8 mouse cellular contexts compared by ENCODE assay signal in the genomic region with DNA sequence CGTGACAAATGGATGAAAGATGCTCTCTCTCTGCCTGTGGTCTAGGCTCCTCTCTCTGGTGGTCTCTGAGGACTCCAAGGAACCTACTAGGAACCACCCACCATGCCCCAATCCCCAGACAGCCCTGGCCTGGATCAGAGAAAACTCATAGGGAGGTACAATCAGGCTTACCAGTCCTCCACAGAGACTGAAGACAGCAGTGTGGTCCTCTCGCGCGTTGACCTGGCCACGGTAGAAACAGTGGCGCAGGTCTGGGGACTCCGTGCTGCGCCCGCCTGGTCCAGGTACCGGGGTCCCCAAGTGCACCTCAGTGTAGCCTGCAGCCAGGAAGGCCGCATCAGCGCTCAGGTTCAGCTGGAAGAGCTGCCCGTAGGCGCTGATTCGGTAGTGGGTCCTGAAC.
DNase-seq lines count a peak whose midpoint lies in the region; ATAC-seq and TF ChIP-seq lines count a peak whose summit lies in the region.

No protein-coding gene starts in this region.

- H3K4me2 ChIP-seq in forebrain, postnatal 0 days (ENCODE audit: low read depth), result peak overlapping the region; percentile 99

- H3K27ac ChIP-seq in forebrain, postnatal 0 days (ENCODE audit: low read depth, low read length), result no peak overlapping the region
- H3K27ac ChIP-seq in midbrain, embryonic 10.5 days (replicated peaks), result peak overlapping the region; percentile 90; the same call in 1 of the 2 replicates

- WGBS in forebrain, postnatal 0 days, result 7% methylated on average over 15 of the region's 15 CpGs
- 7% methylated on average over 15 of the region's 15 CpGs for WGBS in midbrain, embryonic 10.5 days

- H3K9ac ChIP-seq in forebrain, postnatal 0 days, result peak overlapping the region; percentile 66

- 0 out of 2 replicates have a peak, but pooled peaks cover 3% of the 10 kb centered on the region for H3K27me3 ChIP-seq in forebrain, postnatal 0 days (ENCODE audit: insufficient read depth, low read length)
- H3K27me3 ChIP-seq in midbrain, embryonic 10.5 days (ENCODE audit: low read depth, poor library complexity, severe bottlenecking), result peaks cover 41% of the 10 kb centered on the region

- H3K9me3 ChIP-seq in forebrain, postnatal 0 days (ENCODE audit: low read length), result no peaks in the 10 kb centered on the region
- H3K9me3 ChIP-seq in midbrain, embryonic 10.5 days (replicated peaks), result no peaks in the 10 kb centered on the region

- H3K4me1 ChIP-seq in forebrain, postnatal 0 days (ENCODE audit: insufficient read depth), result peaks cover 5% of the 10 kb centered on the region; the same call in 1 of the 2 replicates
- H3K4me1 ChIP-seq in midbrain, embryonic 10.5 days, result peaks cover 31% of the 10 kb centered on the region

- H3K4me3 ChIP-seq in forebrain, postnatal 0 days (ENCODE audit: low read depth, low read length), result peak overlapping the region; percentile 66
- peak overlapping the region; percentile 83 for H3K4me3 ChIP-seq in midbrain, embryonic 10.5 days

- no peak for ATAC-seq in forebrain, postnatal 0 days

- H3K36me3 ChIP-seq in forebrain, postnatal 0 days (ENCODE audit: insufficient read depth), result no peaks in the 10 kb centered on the region
- peaks cover 5% of the 10 kb centered on the region; the same call in 1 of the 2 replicates for H3K36me3 ChIP-seq in midbrain, embryonic 10.5 days

- intact Hi-C loops in heart, postnatal 36 days (cut with DNase I), result no loop called here

- TF ChIP-seq CTCF in forebrain, postnatal 0 days (IDR thresholded peaks at IDR 0.05; ENCODE audit: low read depth), result no peak

- peak; percentile 57 for DNase-seq in heart, adult 11 months
- no peak for DNase-seq in heart, postnatal 36 days
- DNase-seq in R1 (ENCODE audit: low read depth, low spot score), result peak; percentile 27
- peak; percentile 21 for DNase-seq in forebrain, postnatal 0 days
- peak; percentile 38 for DNase-seq in midbrain, embryonic 10.5 days (ENCODE audit: low spot score)
- no peak for DNase-seq in layer of hippocampus, postnatal 14 days (ENCODE audit: low spot score in 2 of 2)
- no peak for DNase-seq in gastrocnemius, adult 8-10 months (ENCODE audit: low spot score in 2 of 2)
- no peak for DNase-seq in ovary, adult 18-20 months (ENCODE audit: low spot score)

Comparison
In these comparisons a context has a peak if more than half of its experiments do, and no peak if none do; other contexts are left out.
1. DNase-seq: peak in heart, adult 11 months (single experiment), R1 (single experiment), forebrain, postnatal 0 days (single experiment) and midbrain, embryonic 10.5 days (single experiment); none in heart, postnatal 36 days (0 of 2), layer of hippocampus, postnatal 14 days (0 of 2), gastrocnemius, adult 8-10 months (0 of 2) and ovary, adult 18-20 months (single experiment).